Mouse (Mus musculus): ENCODE data around the gene Brk1. TPM values are rescaled to one million over a fixed set of nuclear protein-coding genes. Genes with fewer than 3 reads are reported as not detected.

The Brk1 gene
- polyA plus RNA-seq, 1 experiment from 2014 or later, result 200 TPM

- peaks cover 7% of the 10 kb centered on the region; the same call in 1 of the 2 replicates for H3K36me3 ChIP-seq (ENCODE audit: control insufficient read depth, insufficient read depth, low read length)
- H3K27ac ChIP-seq (ENCODE audit: low read depth, low read length), result no peak overlapping the region
- ATAC-seq (replicated peaks; ENCODE audit: low FRiP score) (no peak), DNase-seq (ENCODE audit: low spot score) (no peak)
- no peaks in the 10 kb centered on the region; the same call in 1 of the 2 replicates for H3K9me3 ChIP-seq (ENCODE audit: control insufficient read depth, low read length)
- H3K27me3 ChIP-seq (ENCODE audit: control insufficient read depth, insufficient read depth, low read length), result no peaks in the 10 kb centered on the region
- H3K4me2 ChIP-seq (ENCODE audit: low read depth, low read length, severe bottlenecking), result no peak overlapping the region
- no peak overlapping the region for H3K9ac ChIP-seq (ENCODE audit: low read length)
- WGBS, result 90% methylated on average over 8 of the region's 8 CpGs
- H3K4me3 ChIP-seq (ENCODE audit: low read depth, low read length), result no peak overlapping the region
- no peaks in the 10 kb centered on the region for H3K4me1 ChIP-seq (replicated peaks; ENCODE audit: control insufficient read depth, insufficient read depth, low read length)
Observed at GRCm38 (mm10) chr6:113612258-113612969, 7.8 kb downstream of the Brk1 start.

DNA sequence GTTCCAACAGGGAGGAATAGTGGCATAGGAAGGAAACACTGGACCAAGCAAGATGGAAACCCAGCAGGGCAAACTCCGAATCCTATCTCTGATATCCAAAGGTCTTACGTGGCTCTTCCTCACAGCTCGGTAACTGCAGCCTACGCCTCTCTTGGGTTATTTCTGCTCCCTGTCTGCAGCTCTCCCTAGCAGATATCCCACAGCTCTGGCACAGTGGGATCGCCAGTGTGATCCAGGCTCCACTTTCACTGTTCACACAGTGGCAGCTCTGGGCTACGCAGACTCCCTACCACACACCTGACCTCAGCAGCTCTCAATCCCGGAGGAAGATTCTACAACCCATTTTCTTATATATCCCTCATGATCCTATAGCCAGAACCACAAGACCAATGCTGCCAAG lies 9.6 kb downstream of the Brk1 start:
- no peaks in the 10 kb centered on the region; the same call in 1 of the 2 replicates for H3K9me3 ChIP-seq (ENCODE audit: control insufficient read depth, low read length)
- H3K27ac ChIP-seq (ENCODE audit: low read depth, low read length), result no peak overlapping the region
- DNase-seq (ENCODE audit: low spot score), result no peak
- H3K27me3 ChIP-seq (ENCODE audit: control insufficient read depth, insufficient read depth, low read length), result no peaks in the 10 kb centered on the region
- H3K4me1 ChIP-seq (replicated peaks; ENCODE audit: control insufficient read depth, insufficient read depth, low read length), result no peaks in the 10 kb centered on the region
- H3K4me2 ChIP-seq (ENCODE audit: low read depth, low read length, severe bottlenecking), result no peak overlapping the region
- H3K36me3 ChIP-seq (ENCODE audit: control insufficient read depth, insufficient read depth, low read length), result peaks cover 7% of the 10 kb centered on the region; the same call in 1 of the 2 replicates
- no peak overlapping the region for H3K4me3 ChIP-seq (ENCODE audit: low read depth, low read length)
- 98% methylated on average over 7 of the region's 7 CpGs for WGBS
- ATAC-seq (replicated peaks; ENCODE audit: low FRiP score), result no peak
- no peak overlapping the region for H3K9ac ChIP-seq (ENCODE audit: low read length)

DNA sequence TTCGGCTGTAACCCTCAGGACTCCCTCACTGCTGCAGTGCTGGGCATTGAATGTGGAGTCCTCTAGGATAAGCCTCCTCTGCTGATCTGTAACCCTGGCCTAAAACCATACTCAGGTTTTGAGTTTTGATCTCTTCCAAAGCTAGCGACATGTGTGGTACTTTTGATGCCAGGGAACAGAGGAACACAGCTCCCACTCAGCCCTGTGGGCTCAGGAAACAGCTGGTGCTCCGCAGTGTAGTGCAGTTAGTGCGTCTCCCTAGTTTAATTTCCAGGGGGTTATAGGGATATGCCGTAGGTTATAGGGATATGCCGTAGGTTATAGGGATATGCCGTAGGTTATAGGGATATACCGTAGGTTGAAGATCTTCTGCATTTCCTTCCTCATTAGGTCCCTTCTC lies 10.4 kb downstream of the Brk1 start:
- H3K9ac ChIP-seq (ENCODE audit: low read length), result no peak overlapping the region
- H3K4me3 ChIP-seq (ENCODE audit: low read depth, low read length), result no peak overlapping the region
- H3K9me3 ChIP-seq (ENCODE audit: control insufficient read depth, low read length), result no peaks in the 10 kb centered on the region; the same call in 1 of the 2 replicates
- 97% methylated on average over 8 of the region's 8 CpGs for WGBS
- H3K36me3 ChIP-seq (ENCODE audit: control insufficient read depth, insufficient read depth, low read length), result peaks cover 7% of the 10 kb centered on the region; the same call in 1 of the 2 replicates
- no peaks in the 10 kb centered on the region for H3K4me1 ChIP-seq (replicated peaks; ENCODE audit: control insufficient read depth, insufficient read depth, low read length)
- no peak overlapping the region for H3K4me2 ChIP-seq (ENCODE audit: low read depth, low read length, severe bottlenecking)
- no peak overlapping the region for H3K27ac ChIP-seq (ENCODE audit: low read depth, low read length)
- ATAC-seq (replicated peaks; ENCODE audit: low FRiP score) (no peak), DNase-seq (ENCODE audit: low spot score) (no peak)
- no peaks in the 10 kb centered on the region for H3K27me3 ChIP-seq (ENCODE audit: control insufficient read depth, insufficient read depth, low read length)

GRCm38 (mm10) chr6:113615489-113615888 lies 10.9 kb downstream of the Brk1 start:
- DNase-seq (ENCODE audit: low spot score) (no peak), ATAC-seq (replicated peaks; ENCODE audit: low FRiP score) (no peak)
- no peaks in the 10 kb centered on the region; the same call in 1 of the 2 replicates for H3K9me3 ChIP-seq (ENCODE audit: control insufficient read depth, low read length)
- H3K9ac ChIP-seq (ENCODE audit: low read length), result no peak overlapping the region
- WGBS, result 95% methylated on average over 4 of the region's 4 CpGs
- H3K4me1 ChIP-seq (replicated peaks; ENCODE audit: control insufficient read depth, insufficient read depth, low read length), result no peaks in the 10 kb centered on the region
- no peaks in the 10 kb centered on the region for H3K27me3 ChIP-seq (ENCODE audit: control insufficient read depth, insufficient read depth, low read length)
- no peak overlapping the region for H3K4me2 ChIP-seq (ENCODE audit: low read depth, low read length, severe bottlenecking)
- H3K27ac ChIP-seq (ENCODE audit: low read depth, low read length), result no peak overlapping the region
- H3K36me3 ChIP-seq (ENCODE audit: control insufficient read depth, insufficient read depth, low read length), result peaks cover 7% of the 10 kb centered on the region; the same call in 1 of the 2 replicates
- no peak overlapping the region for H3K4me3 ChIP-seq (ENCODE audit: low read depth, low read length)

- Histone ChIP-seq H3K27me3 (ENCODE audit: control insufficient read depth, insufficient read depth, low read length) (no peaks in the 10 kb centered on the region), H3K36me3 (ENCODE audit: control insufficient read depth, insufficient read depth, low read length) (peaks cover 3% of the 10 kb centered on the region; the same call in 1 of the 2 replicates), H3K4me1 (replicated peaks; ENCODE audit: control insufficient read depth, insufficient read depth, low read length) (peaks cover 9% of the 10 kb centered on the region), H3K27ac (ENCODE audit: low read depth, low read length) (no peak overlapping the region), H3K9me3 (ENCODE audit: control insufficient read depth, low read length) (no peaks in the 10 kb centered on the region), H3K4me2 (ENCODE audit: low read depth, low read length, severe bottlenecking) (no peak overlapping the region; the same call in 1 of the 2 replicates), H3K9ac (ENCODE audit: low read length) (no peak overlapping the region), H3K4me3 (ENCODE audit: low read depth, low read length) (peak overlapping the region; percentile 73)
- WGBS, result 69% methylated on average over 5 of the region's 5 CpGs
- no peak for DNase-seq (ENCODE audit: low spot score)
- ATAC-seq (replicated peaks; ENCODE audit: low FRiP score), result peak; percentile 10; the same call in 1 of the 2 replicates
Observed at GRCm38 (mm10) chr6:113623386-113623785, 18.8 kb downstream of the Brk1 start.

- Histone ChIP-seq H3K9ac (ENCODE audit: low read length) (peak within 1 kb of the TSS; percentile 89), H3K4me3 (ENCODE audit: low read depth, low read length) (peak within 1 kb of the TSS; percentile 73), H3K27me3 (ENCODE audit: control insufficient read depth, insufficient read depth, low read length) (no peaks in the 10 kb centered on the region), H3K4me2 (ENCODE audit: low read depth, low read length, severe bottlenecking) (peak within 1 kb of the TSS; percentile 76), H3K4me1 (replicated peaks; ENCODE audit: control insufficient read depth, insufficient read depth, low read length) (peaks cover 9% of the 10 kb centered on the region), H3K27ac (ENCODE audit: low read depth, low read length) (peak within 1 kb of the TSS; percentile 75), H3K36me3 (ENCODE audit: control insufficient read depth, insufficient read depth, low read length) (peaks cover 3% of the 10 kb centered on the region; the same call in 1 of the 2 replicates), H3K9me3 (ENCODE audit: control insufficient read depth, low read length) (no peaks in the 10 kb centered on the region)
- WGBS, result under 1% methylated on average over 71 of the region's 76 CpGs
- ATAC-seq (replicated peaks; ENCODE audit: low FRiP score), result peak; percentile 91
- DNase-seq (ENCODE audit: low spot score), result peak; percentile 94
Observed at GRCm38 (mm10) chr6:113623941-113624751, 19.6 kb downstream of the Brk1 start, which contains the start of gene Vhl. TSS of gene Vhl (plus strand) at chr6:113623959.

DNA sequence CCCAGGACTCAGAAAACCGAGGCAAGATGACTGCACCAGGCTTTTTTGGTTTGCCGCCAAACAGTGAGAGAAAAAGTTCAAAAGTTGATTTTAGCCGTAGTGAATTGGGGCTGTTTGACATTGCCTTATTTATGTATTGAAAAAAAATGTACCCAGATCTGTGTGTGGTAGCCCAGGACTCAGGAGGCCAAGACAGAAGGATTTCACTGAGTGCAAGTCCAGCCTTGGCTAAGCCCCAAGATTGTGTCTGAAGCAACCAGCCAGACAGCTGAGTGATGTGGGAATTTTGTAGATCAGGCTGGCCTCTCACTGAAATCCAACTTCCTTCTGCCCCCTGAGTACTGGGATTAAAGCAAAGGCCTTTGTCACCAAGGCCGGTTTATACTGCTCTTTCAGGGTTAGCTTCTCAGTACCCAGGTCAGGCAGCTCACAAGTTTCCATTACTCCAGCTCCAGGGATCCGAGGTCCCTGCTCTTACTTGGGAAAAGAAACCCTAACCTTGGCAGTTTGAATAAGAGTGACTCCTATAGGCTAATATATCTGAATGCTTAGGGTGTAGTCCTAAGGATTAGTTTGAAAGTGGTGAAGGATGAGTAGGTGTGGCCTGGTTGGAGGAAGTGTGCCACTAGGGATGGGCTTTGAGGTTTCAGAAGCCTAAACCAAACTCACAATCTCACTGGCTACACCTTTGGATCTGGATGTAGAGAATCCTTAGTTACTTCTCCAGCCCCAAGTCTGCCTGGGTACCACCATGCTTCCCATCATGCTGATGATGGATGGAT lies 20.6 kb downstream of the Brk1 start:
- H3K4me2 ChIP-seq (ENCODE audit: low read depth, low read length, severe bottlenecking), result peak overlapping the region; percentile 76
- H3K9ac ChIP-seq (ENCODE audit: low read length), result peak overlapping the region; percentile 89
- ATAC-seq (replicated peaks; ENCODE audit: low FRiP score), result no peak
- H3K4me3 ChIP-seq (ENCODE audit: low read depth, low read length), result peak overlapping the region; percentile 73
- no peaks in the 10 kb centered on the region for H3K27me3 ChIP-seq (ENCODE audit: control insufficient read depth, insufficient read depth, low read length)
- no peak for DNase-seq (ENCODE audit: low spot score)
- no peaks in the 10 kb centered on the region for H3K9me3 ChIP-seq (ENCODE audit: control insufficient read depth, low read length)
- H3K4me1 ChIP-seq (replicated peaks; ENCODE audit: control insufficient read depth, insufficient read depth, low read length), result peaks cover 9% of the 10 kb centered on the region
- WGBS, result 59% methylated on average over 5 of the region's 5 CpGs
- H3K36me3 ChIP-seq (ENCODE audit: control insufficient read depth, insufficient read depth, low read length), result peaks cover 3% of the 10 kb centered on the region; the same call in 1 of the 2 replicates
- no peak overlapping the region for H3K27ac ChIP-seq (ENCODE audit: low read depth, low read length)

DNA sequence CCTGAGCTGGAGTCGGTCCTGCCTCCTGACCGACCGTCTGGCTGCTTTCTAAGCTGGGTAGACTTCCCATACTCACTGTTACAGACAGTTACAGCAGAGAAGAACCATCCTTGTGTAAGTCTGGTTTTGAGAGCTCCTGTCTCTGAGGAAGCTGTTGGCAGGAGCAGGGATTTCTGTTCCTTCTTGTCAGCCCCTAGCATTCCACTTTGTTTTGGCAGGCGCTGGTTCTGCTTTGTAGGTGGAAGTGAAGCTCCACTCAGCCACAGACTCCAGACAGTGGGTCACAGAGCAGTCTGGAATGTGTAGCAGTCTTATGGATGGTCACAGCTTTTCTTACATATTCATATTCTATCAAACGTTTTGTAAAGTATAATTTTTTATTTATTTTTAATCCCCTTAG lies 25.8 kb downstream of the Brk1 start:
- DNase-seq (ENCODE audit: low spot score), result no peak
- no peak overlapping the region for H3K4me3 ChIP-seq (ENCODE audit: low read depth, low read length)
- H3K9me3 ChIP-seq (ENCODE audit: control insufficient read depth, low read length), result no peaks in the 10 kb centered on the region
- no peak overlapping the region for H3K9ac ChIP-seq (ENCODE audit: low read length)
- H3K27ac ChIP-seq (ENCODE audit: low read depth, low read length), result no peak overlapping the region
- WGBS, result 81% methylated on average over 5 of the region's 5 CpGs
- H3K4me2 ChIP-seq (ENCODE audit: low read depth, low read length, severe bottlenecking), result no peak overlapping the region
- no peak for ATAC-seq (replicated peaks; ENCODE audit: low FRiP score)
- H3K36me3 ChIP-seq (ENCODE audit: control insufficient read depth, insufficient read depth, low read length), result peaks cover 3% of the 10 kb centered on the region; the same call in 1 of the 2 replicates
- no peaks in the 10 kb centered on the region for H3K27me3 ChIP-seq (ENCODE audit: control insufficient read depth, insufficient read depth, low read length)
- H3K4me1 ChIP-seq (replicated peaks; ENCODE audit: control insufficient read depth, insufficient read depth, low read length), result peaks cover 4% of the 10 kb centered on the region
